Mouse (Mus musculus) thymus, postnatal 10 days (tissue): ENCODE results near the gene Mical2.

ENCODE experiments used
- DNase-seq, 2 experiments: peaks; one replicate each; pipeline ENCODE4 v3.0.0; 2021; ENCODE audit warnings: low spot score in 2 of 2

The Mical2 gene

DNA sequence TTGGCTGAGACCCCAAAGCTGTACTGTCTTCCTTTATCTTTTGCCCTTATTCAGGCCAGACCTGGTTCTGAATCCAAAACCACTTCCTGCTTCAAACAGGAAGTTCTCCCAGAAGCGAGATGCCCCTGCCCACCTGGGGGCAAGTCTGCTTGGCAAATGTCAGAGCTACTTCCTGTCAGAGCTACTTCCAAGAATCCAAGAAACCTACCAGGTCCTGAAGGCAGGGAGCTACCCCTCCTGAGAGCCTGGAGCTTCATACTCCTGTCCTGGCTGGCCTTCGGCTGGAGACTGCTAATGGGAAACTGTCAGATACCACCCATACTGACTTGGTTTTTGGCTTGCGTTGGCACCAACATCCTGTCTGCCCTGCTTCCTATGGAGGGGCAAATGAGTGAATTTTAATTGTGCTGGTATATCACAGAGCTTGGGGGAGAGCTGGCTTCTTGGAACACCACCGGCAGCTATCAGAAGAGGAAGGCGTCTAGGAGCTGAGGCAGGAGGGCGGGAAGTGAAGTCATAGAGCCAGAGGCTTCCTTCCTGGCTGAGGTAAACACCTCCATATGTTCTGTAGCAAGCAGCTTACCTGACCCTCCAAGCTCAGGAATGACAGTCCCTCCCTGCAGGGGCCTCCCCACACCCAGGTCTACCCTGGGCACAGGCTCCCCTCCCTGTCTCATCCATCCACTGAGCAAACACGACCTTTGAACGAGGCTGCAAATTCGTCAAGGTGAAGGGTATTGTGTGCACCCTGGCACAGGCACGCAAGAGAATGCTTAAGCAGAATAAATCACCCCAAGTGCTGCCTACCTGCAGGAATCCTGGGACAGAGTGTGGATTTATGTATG is 17.1 kb upstream of the Mical2 start:
- DNase-seq: peak; percentile 54 to 65

- peak; percentile 34 to 42 for DNase-seq
These were observed 16.0 kb upstream of the Mical2 start for GRCm38 (mm10) chr7:112209621-112210020.

DNA sequence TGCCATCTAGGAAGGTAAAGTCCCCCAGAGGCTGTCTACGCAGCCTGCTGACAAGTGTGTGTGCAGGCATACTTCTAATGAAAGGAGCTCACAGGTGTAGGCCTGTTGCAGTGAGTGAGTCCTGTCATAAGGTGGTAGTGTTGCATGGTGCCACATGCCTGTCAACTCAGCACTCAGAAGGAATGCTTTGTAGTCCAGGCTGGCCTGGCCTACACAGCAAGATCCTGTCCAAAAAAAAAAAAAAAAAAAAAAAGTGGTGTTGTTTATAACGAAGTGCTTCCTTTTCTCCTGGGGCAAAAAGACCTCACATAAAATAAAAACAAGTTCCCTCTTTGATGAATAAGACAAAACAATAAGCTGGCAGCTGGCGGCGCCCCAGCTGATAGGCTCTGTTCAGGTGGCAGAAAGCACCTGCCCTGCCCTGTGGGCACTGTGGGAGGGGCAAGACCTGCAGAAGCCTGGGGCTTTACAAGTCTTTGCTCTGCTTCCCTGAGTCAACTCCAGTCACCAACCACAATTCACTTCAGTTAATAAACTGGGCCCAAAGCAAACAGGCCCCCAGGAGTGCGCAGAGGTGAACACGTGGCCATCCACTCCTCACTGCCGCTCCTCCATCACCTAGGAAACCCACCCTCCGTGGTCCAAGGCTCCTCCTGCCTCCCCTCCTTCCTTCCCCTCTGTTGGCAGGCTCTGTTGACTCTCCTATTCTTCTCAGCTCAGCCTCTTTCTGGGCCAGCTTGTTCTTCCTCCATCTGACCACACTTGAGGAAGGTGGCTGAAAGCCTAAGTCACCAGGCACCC is 12.5 kb upstream of the Mical2 start:
- DNase-seq: peak; percentile 64 to 74

DNA sequence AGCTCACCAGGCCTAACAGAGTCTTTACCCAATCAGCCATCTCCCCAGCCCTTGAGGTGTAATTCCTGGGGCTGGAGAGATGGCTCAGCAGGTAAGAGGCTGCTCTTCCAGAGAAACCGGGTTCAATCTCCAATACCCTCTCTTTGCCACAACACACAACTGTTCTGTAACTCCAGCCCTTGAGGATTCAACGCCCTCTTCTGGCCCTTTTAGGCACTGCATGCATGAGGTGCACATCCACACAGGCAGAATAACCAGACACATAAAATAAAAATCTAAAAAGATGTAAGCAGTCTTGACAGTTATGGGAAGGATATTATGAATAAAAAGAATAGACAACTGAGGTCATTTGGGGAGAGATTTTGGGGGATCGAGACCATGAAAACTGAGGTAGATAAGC is 9.8 kb upstream of the Mical2 start:
- no peak for DNase-seq

GRCm38 (mm10) chr7:112216720-112217119 is 8.9 kb upstream of the Mical2 start:
- DNase-seq: no peak

GRCm38 (mm10) chr7:112217208-112217607 is 8.4 kb upstream of the Mical2 start:
- DNase-seq: no peak

- no peak for DNase-seq
These were observed 2.7 kb upstream of the Mical2 start for GRCm38 (mm10) chr7:112222733-112223524.

DNA sequence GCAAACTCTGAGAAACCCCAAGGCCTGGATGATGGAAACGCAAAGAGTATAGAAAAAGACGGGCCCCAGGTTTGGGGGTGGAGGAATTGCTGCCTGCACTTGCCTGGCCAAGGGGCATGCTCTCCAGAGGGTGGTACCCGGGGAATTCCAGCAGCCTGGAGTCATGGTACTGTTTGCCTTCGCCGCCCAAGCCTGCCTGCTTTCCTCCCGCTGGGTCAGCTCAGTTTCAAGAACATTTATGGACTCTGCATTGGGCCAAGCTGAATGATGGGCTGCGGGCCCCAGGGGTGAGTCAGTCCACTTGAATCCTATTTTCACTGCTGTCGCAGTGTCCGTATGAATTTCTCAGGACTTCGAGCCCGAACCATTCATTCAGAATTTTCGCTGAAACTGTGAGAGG is 802 bp upstream of the Mical2 start:
- DNase-seq: no peak

DNA sequence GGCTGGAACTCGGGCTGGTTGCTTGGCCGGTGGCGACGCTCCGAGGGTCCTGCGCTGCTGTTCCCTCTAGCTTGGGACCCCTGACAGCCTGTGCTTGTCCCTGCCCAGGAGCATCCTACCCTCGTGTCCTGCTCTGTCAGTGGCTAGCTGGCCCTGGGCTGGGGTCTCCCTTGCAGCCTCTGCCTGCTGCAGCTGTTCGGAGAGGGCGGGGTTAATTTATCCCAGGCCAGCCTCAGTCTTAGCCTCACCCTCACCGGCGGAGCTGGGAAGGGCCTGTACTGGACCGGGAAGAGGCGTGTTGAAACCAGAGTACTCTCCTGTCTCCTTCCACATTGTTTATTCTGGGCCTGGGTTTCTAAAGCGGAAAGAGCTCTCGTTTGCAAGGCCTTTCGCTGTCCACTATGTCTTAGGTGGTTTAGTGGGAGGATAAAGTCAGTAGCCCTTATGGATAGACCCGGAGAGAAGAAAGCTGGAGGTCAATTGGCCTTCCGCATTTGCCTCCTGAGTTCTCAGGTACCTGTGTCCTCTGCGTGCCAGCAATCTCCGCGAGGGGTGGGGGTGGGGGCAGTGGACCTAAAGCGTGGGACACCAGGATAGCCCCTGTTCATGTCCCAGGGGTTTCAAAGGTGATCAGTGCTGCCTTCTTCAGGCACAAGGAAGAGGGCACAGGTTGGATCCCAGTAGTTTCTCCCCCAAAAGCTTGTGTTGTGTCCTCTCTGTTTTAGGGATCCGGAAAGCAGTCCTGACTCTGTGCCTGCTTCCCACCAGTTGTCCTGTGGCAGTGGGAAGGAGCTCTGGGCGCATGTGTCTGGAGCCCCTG is 1.0 kb downstream of the Mical2 start:
- DNase-seq: no peak

- DNase-seq: no peak
These were observed 1.6 kb downstream of the Mical2 start for GRCm38 (mm10) chr7:112227266-112227562.

DNA sequence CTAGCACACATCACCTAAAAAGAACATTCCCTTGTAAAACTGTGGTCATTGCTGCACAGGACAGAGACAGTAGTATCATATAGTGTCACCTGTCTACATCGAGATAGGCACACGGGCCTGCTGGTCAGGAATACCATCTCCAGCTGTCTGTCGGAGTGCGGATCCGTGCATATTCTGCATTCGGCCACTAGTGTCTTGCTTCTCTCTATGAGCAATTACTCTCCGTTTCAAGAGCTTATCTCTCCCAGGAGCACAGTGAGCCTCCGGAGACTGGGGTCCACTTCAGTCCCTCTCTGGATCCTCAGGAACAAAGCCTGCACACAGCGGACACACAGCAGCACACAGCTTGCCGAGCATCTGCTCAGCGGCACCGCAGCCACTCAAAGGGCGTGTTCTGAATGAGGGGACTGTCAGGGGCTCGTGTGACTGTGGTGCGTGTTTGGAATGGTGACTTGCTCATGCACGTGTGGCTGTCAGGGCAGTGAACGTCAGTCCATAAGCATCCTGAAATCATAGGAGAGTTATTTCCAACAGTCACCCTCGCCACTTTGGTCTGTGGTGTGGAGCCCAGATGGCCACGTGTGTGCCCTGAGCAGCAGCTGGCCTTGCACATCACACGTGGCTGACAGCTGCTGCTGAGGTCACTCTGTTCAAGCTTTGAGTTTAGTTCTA is 3.3 kb downstream of the Mical2 start:
- DNase-seq: no peak

GRCm38 (mm10) chr7:112231731-112232130 is 6.1 kb downstream of the Mical2 start:
- no peak for DNase-seq

GRCm38 (mm10) chr7:112233345-112234005 is 7.8 kb downstream of the Mical2 start:
- peak; percentile 51 to 59 for DNase-seq

- DNase-seq: no peak
These were observed 8.8 kb downstream of the Mical2 start for GRCm38 (mm10) chr7:112234410-112234809.

- no peak for DNase-seq
These were observed 9.8 kb downstream of the Mical2 start for GRCm38 (mm10) chr7:112235493-112235892.

DNA sequence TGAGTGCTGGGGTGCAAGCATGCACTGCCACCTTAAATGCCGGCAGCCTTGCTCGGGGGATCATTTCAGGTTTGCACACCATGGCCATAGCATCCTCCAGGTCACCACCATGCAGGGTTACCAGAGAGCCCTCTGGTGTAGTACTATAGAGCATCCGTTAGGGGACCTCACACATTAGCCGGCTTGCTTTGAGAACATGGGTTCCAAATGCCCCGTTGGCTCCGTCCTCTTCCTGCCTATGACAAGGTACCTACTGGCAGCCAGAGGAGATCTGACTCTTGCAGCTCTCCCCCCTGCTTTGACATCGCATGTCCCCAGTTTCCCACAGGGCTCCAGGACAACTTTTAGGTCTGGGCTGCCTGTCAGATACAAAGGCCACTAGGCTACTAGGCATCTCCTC is 11.6 kb downstream of the Mical2 start:
- no peak for DNase-seq

- no peak for DNase-seq
These were observed 12.2 kb downstream of the Mical2 start for GRCm38 (mm10) chr7:112237868-112238267.

GRCm38 (mm10) chr7:112238768-112239728 is 13.4 kb downstream of the Mical2 start:
- no peak for DNase-seq

- DNase-seq: no peak
These were observed 15.1 kb downstream of the Mical2 start for GRCm38 (mm10) chr7:112240748-112241147.
